Mouse (Mus musculus): Measurements from ENCODE around the gene Tssk2. TPM values are rescaled to one million over a fixed set of nuclear protein-coding genes. Genes with fewer than 3 reads are reported as not detected.

Tssk2 gene
- polyA plus RNA-seq, 1 experiment, result not detected

- 0 out of 2 replicates have a peak, but pooled peaks cover 2% of the 10 kb centered on the region for H3K36me3 ChIP-seq (ENCODE audit: control insufficient read depth, insufficient read depth, low read length)
- peak; percentile 57 for TF ChIP-seq POLR2A (IDR thresholded peaks at IDR 0.05; ENCODE audit: low read depth, low read length)
- peak; percentile 35; the same call in 1 of the 2 replicates for TF ChIP-seq CTCF (IDR thresholded peaks at IDR 0.05; ENCODE audit: extremely low read depth, insufficient read depth, insufficient read length, insufficient replicate concordance)
- H3K4me3 ChIP-seq (ENCODE audit: extremely low read depth, insufficient read depth, insufficient read length), result peak overlapping the region; percentile 72
- under 1% methylated on average over 47 of the region's 47 CpGs for WGBS
- peak overlapping the region; percentile 89 for H3K27ac ChIP-seq (ENCODE audit: insufficient read depth, low read length)
- H3K27me3 ChIP-seq (ENCODE audit: control insufficient read depth, insufficient read depth, low read length), result 0 out of 2 replicates have a peak, but pooled peaks cover 1% of the 10 kb centered on the region
- DNase-seq (ENCODE audit: low read depth in 1 of 2, low spot score in 2 of 2), result peak; percentile 92 to 94
- H3K4me1 ChIP-seq (ENCODE audit: control insufficient read depth, insufficient read depth, insufficient read length), result peaks cover 5% of the 10 kb centered on the region; the same call in 1 of the 2 replicates
Observed at GRCm38 (mm10) chr16:17921325-17922162, 23.1 kb downstream of the Tssk2 start.

GRCm38 (mm10) chr16:17922163-17922538 lies 23.7 kb downstream of the Tssk2 start:
- TF ChIP-seq CTCF (IDR thresholded peaks at IDR 0.05; ENCODE audit: extremely low read depth, insufficient read depth, insufficient read length, insufficient replicate concordance) (no peak), POLR2A (IDR thresholded peaks at IDR 0.05; ENCODE audit: low read depth, low read length) (no peak)
- Histone ChIP-seq H3K27me3 (ENCODE audit: control insufficient read depth, insufficient read depth, low read length) (no peaks in the 10 kb centered on the region), H3K27ac (ENCODE audit: insufficient read depth, low read length) (peak overlapping the region; percentile 48; the same call in 1 of the 2 replicates), H3K4me1 (ENCODE audit: control insufficient read depth, insufficient read depth, insufficient read length) (peaks cover 5% of the 10 kb centered on the region; the same call in 1 of the 2 replicates), H3K36me3 (ENCODE audit: control insufficient read depth, insufficient read depth, low read length) (0 out of 2 replicates have a peak, but pooled peaks cover 2% of the 10 kb centered on the region), H3K4me3 (ENCODE audit: extremely low read depth, insufficient read depth, insufficient read length) (peak overlapping the region; percentile 72)
- under 1% methylated on average over 14 of the region's 14 CpGs for WGBS
- DNase-seq (ENCODE audit: low read depth in 1 of 2, low spot score in 2 of 2), result no peak

- Histone ChIP-seq H3K27me3 (ENCODE audit: control insufficient read depth, insufficient read depth, low read length) (no peaks in the 10 kb centered on the region), H3K4me3 (ENCODE audit: extremely low read depth, insufficient read depth, insufficient read length) (peak overlapping the region; percentile 81), H3K27ac (ENCODE audit: insufficient read depth, low read length) (peak overlapping the region; percentile 84), H3K4me1 (ENCODE audit: control insufficient read depth, insufficient read depth, insufficient read length) (peaks cover 2% of the 10 kb centered on the region), H3K36me3 (ENCODE audit: control insufficient read depth, insufficient read depth, low read length) (0 out of 2 replicates have a peak, but pooled peaks cover 2% of the 10 kb centered on the region)
- DNase-seq (ENCODE audit: low read depth in 1 of 2, low spot score in 2 of 2), result peak in 1 of 2 experiments; percentile 33
- 4% methylated on average over 69 of the region's 72 CpGs for WGBS
- TF ChIP-seq CTCF (IDR thresholded peaks at IDR 0.05; ENCODE audit: extremely low read depth, insufficient read depth, insufficient read length, insufficient replicate concordance) (no peak), POLR2A (IDR thresholded peaks at IDR 0.05; ENCODE audit: low read depth, low read length) (no peak)
Observed at GRCm38 (mm10) chr16:17927351-17928082, 29.1 kb downstream of the Tssk2 start.

- DNase-seq (ENCODE audit: low read depth in 1 of 2, low spot score in 2 of 2), result peak in 1 of 2 experiments; percentile 67
- Histone ChIP-seq H3K27me3 (ENCODE audit: control insufficient read depth, insufficient read depth, low read length) (no peaks in the 10 kb centered on the region), H3K4me1 (ENCODE audit: control insufficient read depth, insufficient read depth, insufficient read length) (no peaks in the 10 kb centered on the region; the same call in 1 of the 2 replicates), H3K27ac (ENCODE audit: insufficient read depth, low read length) (peak within 1 kb of the TSS; percentile 84), H3K4me3 (ENCODE audit: extremely low read depth, insufficient read depth, insufficient read length) (peak within 1 kb of the TSS; percentile 81), H3K36me3 (ENCODE audit: control insufficient read depth, insufficient read depth, low read length) (0 out of 2 replicates have a peak, but pooled peaks cover 2% of the 10 kb centered on the region)
- under 1% methylated on average over 47 of the region's 47 CpGs for WGBS
- TF ChIP-seq CTCF (IDR thresholded peaks at IDR 0.05; ENCODE audit: extremely low read depth, insufficient read depth, insufficient read length, insufficient replicate concordance) (no peak), POLR2A (IDR thresholded peaks at IDR 0.05; ENCODE audit: low read depth, low read length) (no peak)
Observed at GRCm38 (mm10) chr16:17928087-17928580, 29.7 kb downstream of the Tssk2 start, which contains the start of gene Slc25a1. TSS of gene Slc25a1 (minus strand) at chr16:17928219.

- Histone ChIP-seq H3K4me1 (ENCODE audit: control insufficient read depth, insufficient read depth, insufficient read length) (no peaks in the 10 kb centered on the region; the same call in 1 of the 2 replicates), H3K27me3 (ENCODE audit: control insufficient read depth, insufficient read depth, low read length) (no peaks in the 10 kb centered on the region), H3K27ac (ENCODE audit: insufficient read depth, low read length) (peak overlapping the region; percentile 84), H3K36me3 (ENCODE audit: control insufficient read depth, insufficient read depth, low read length) (0 out of 2 replicates have a peak, but pooled peaks cover 2% of the 10 kb centered on the region), H3K4me3 (ENCODE audit: extremely low read depth, insufficient read depth, insufficient read length) (peak overlapping the region; percentile 81)
- TF ChIP-seq CTCF (IDR thresholded peaks at IDR 0.05; ENCODE audit: extremely low read depth, insufficient read depth, insufficient read length, insufficient replicate concordance) (peak; percentile 51; the same call in 1 of the 2 replicates), POLR2A (IDR thresholded peaks at IDR 0.05; ENCODE audit: low read depth, low read length) (no peak)
- under 1% methylated on average over 9 of the region's 9 CpGs for WGBS
- peak; percentile 73 to 84 for DNase-seq (ENCODE audit: low read depth in 1 of 2, low spot score in 2 of 2)
Observed at GRCm38 (mm10) chr16:17928627-17929104, 30.2 kb downstream of the Tssk2 start.

GRCm38 (mm10) chr16:17929211-17929610 lies 30.8 kb downstream of the Tssk2 start:
- H3K4me1 ChIP-seq (ENCODE audit: control insufficient read depth, insufficient read depth, insufficient read length), result no peaks in the 10 kb centered on the region; the same call in 1 of the 2 replicates
- TF ChIP-seq POLR2A (IDR thresholded peaks at IDR 0.05; ENCODE audit: low read depth, low read length) (no peak), CTCF (IDR thresholded peaks at IDR 0.05; ENCODE audit: extremely low read depth, insufficient read depth, insufficient read length, insufficient replicate concordance) (no peak)
- DNase-seq (ENCODE audit: low read depth in 1 of 2, low spot score in 2 of 2), result no peak
- no peak overlapping the region for H3K27ac ChIP-seq (ENCODE audit: insufficient read depth, low read length)
- no peak overlapping the region for H3K4me3 ChIP-seq (ENCODE audit: extremely low read depth, insufficient read depth, insufficient read length)
- 25% methylated on average over 2 of the region's 2 CpGs for WGBS
- H3K36me3 ChIP-seq (ENCODE audit: control insufficient read depth, insufficient read depth, low read length), result 0 out of 2 replicates have a peak, but pooled peaks cover 2% of the 10 kb centered on the region
- no peaks in the 10 kb centered on the region for H3K27me3 ChIP-seq (ENCODE audit: control insufficient read depth, insufficient read depth, low read length)

All from spleen, adult 2 months (tissue).